Comparison of ENCODE assay signal across 9 mouse cellular contexts in genomic region chr16:3231566-3231965, GRCm38 (mm10).
A peak's percentile ranks its signal among the peaks of the same experiment; 100 is the strongest.
DNase-seq lines count a peak whose midpoint lies in the region; ATAC-seq and TF ChIP-seq lines count a peak whose summit lies in the region.
"Had no signal": no experiment of that assay in that cellular context is flagged by ENCODE, and none has a peak within 500 bp of the region (broad histone marks: within the 10 kb centered on the region; RNA-seq: fewer than 3 reads in every experiment).

No protein-coding gene starts in this region.

- no peaks in the 10 kb centered on the region for H3K27me3 ChIP-seq in heart, embryonic 15.5 days
- no peaks in the 10 kb centered on the region for H3K27me3 ChIP-seq in embryonic facial prominence, embryonic 13.5 days
- H3K27me3 ChIP-seq in hindbrain, embryonic 15.5 days, result no peaks in the 10 kb centered on the region
- H3K27me3 ChIP-seq in midbrain, embryonic 13.5 days, result no peaks in the 10 kb centered on the region
- H3K27me3 ChIP-seq in kidney, adult 2 months (replicated peaks; ENCODE audit: control insufficient read depth, insufficient read depth, low read length), result no peaks in the 10 kb centered on the region

- 63% methylated on average over 3 of the region's 3 CpGs for WGBS in heart, embryonic 15.5 days
- WGBS in embryonic facial prominence, embryonic 13.5 days, result 68% methylated on average over 3 of the region's 3 CpGs
- 75% methylated on average over 3 of the region's 3 CpGs for WGBS in hindbrain, embryonic 15.5 days
- WGBS in midbrain, embryonic 13.5 days, result 72% methylated on average over 3 of the region's 3 CpGs
- 68% methylated on average over 3 of the region's 3 CpGs for WGBS in kidney, adult 2 months

- no peak overlapping the region for H3K4me3 ChIP-seq in heart, embryonic 15.5 days
- no peak overlapping the region for H3K4me3 ChIP-seq in embryonic facial prominence, embryonic 13.5 days
- no peak overlapping the region for H3K4me3 ChIP-seq in hindbrain, embryonic 15.5 days
- H3K4me3 ChIP-seq in midbrain, embryonic 13.5 days (replicated peaks), result no peak overlapping the region
- no peak overlapping the region for H3K4me3 ChIP-seq in kidney, adult 2 months (ENCODE audit: insufficient read depth, low read depth, low read length)

- no peak for TF ChIP-seq CTCF in kidney, adult 2 months (conservative IDR thresholded peaks at IDR 0.05; ENCODE audit: insufficient read depth, insufficient read length, low read depth, low read length)

- no peak overlapping the region for H3K27ac ChIP-seq in heart, embryonic 15.5 days
- H3K27ac ChIP-seq in embryonic facial prominence, embryonic 13.5 days, result no peak overlapping the region
- H3K27ac ChIP-seq in hindbrain, embryonic 15.5 days (replicated peaks), result no peak overlapping the region
- H3K27ac ChIP-seq in midbrain, embryonic 13.5 days, result no peak overlapping the region
- H3K27ac ChIP-seq in kidney, adult 2 months (ENCODE audit: insufficient read depth, low read depth, low read length), result no peak overlapping the region

- no peak overlapping the region for H3K9ac ChIP-seq in heart, embryonic 15.5 days
- H3K9ac ChIP-seq in embryonic facial prominence, embryonic 13.5 days, result no peak overlapping the region
- no peak overlapping the region for H3K9ac ChIP-seq in hindbrain, embryonic 15.5 days
- H3K9ac ChIP-seq in midbrain, embryonic 13.5 days (replicated peaks), result no peak overlapping the region

- TF ChIP-seq POLR2A in kidney, adult 2 months (IDR thresholded peaks at IDR 0.05; ENCODE audit: low read depth, low read length), result no peak

- H3K36me3 ChIP-seq in heart, embryonic 15.5 days, result no peaks in the 10 kb centered on the region
- no peaks in the 10 kb centered on the region for H3K36me3 ChIP-seq in embryonic facial prominence, embryonic 13.5 days
- no peaks in the 10 kb centered on the region for H3K36me3 ChIP-seq in hindbrain, embryonic 15.5 days
- no peaks in the 10 kb centered on the region for H3K36me3 ChIP-seq in midbrain, embryonic 13.5 days
- H3K36me3 ChIP-seq in kidney, adult 2 months (ENCODE audit: control insufficient read depth, insufficient read depth, low read length), result no peaks in the 10 kb centered on the region

- H3K4me2 ChIP-seq in heart, embryonic 15.5 days, result no peak overlapping the region
- no peak overlapping the region for H3K4me2 ChIP-seq in embryonic facial prominence, embryonic 13.5 days
- no peak overlapping the region for H3K4me2 ChIP-seq in hindbrain, embryonic 15.5 days
- H3K4me2 ChIP-seq in midbrain, embryonic 13.5 days (replicated peaks), result no peak overlapping the region

- peak; percentile 43 for ATAC-seq in heart, embryonic 15.5 days (replicated peaks; ENCODE audit: insufficient number of reproducible peaks, insufficient read depth, low FRiP score, low read depth)
- peak; percentile 41; the same call in 1 of the 2 replicates for ATAC-seq in embryonic facial prominence, embryonic 13.5 days (ENCODE audit: insufficient number of reproducible peaks, insufficient read depth, low FRiP score, low TSS enrichment, low read depth)
- peak; percentile 78 for ATAC-seq in hindbrain, embryonic 15.5 days (ENCODE audit: low FRiP score, low read depth)
- peak; percentile 60 for ATAC-seq in midbrain, embryonic 13.5 days
- ATAC-seq: CD4-positive, CD25-positive, alpha-beta regulatory T cell, adult 4 months had no signal

- peaks cover 29% of the 10 kb centered on the region; the same call in 1 of the 2 replicates for H3K9me3 ChIP-seq in heart, embryonic 15.5 days (replicated peaks)
- peaks cover 52% of the 10 kb centered on the region for H3K9me3 ChIP-seq in embryonic facial prominence, embryonic 13.5 days
- peaks cover 44% of the 10 kb centered on the region for H3K9me3 ChIP-seq in hindbrain, embryonic 15.5 days
- peaks cover 52% of the 10 kb centered on the region for H3K9me3 ChIP-seq in midbrain, embryonic 13.5 days

- no peaks in the 10 kb centered on the region for H3K4me1 ChIP-seq in heart, embryonic 15.5 days (replicated peaks)
- H3K4me1 ChIP-seq in embryonic facial prominence, embryonic 13.5 days, result no peaks in the 10 kb centered on the region
- no peaks in the 10 kb centered on the region for H3K4me1 ChIP-seq in hindbrain, embryonic 15.5 days (replicated peaks)
- H3K4me1 ChIP-seq in midbrain, embryonic 13.5 days (replicated peaks), result no peaks in the 10 kb centered on the region
- no peaks in the 10 kb centered on the region for H3K4me1 ChIP-seq in kidney, adult 2 months (ENCODE audit: control insufficient read depth, insufficient read depth, low read length)

- no peak for DNase-seq in heart, adult 8-10 months (ENCODE audit: low spot score)
- DNase-seq in thymus, postnatal 4 days, result no peak
- no peak for DNase-seq in kidney, adult 2 months
- no peak for DNase-seq in urinary bladder, adult 18-20 months (ENCODE audit: low spot score in 2 of 2)
